Mouse (Mus musculus) embryonic fibroblast, embryonic 13.5 days (primary cell): ENCODE results near the gene Lekr1. TPM values are rescaled to one million over a fixed set of nuclear protein-coding genes. Genes with fewer than 3 reads are reported as not detected.

Experiments
- H3K27ac ChIP-seq: 2 replicates; pipeline ENCODE4 v1.5.1; 2012; ENCODE audit warnings: low read length, control low read depth, inconsistent platforms; ENCODE audit not compliant: insufficient read depth
- H3K4me1 ChIP-seq: 2 replicates; pipeline ENCODE4 v1.6.1; 2011; ENCODE audit warnings: low read length; ENCODE audit not compliant: control insufficient read depth, insufficient read depth
- H3K4me3 ChIP-seq: 2 replicates; pipeline ENCODE4 v1.5.1; 2011; ENCODE audit warnings: mild to moderate bottlenecking, control low read depth, low read length; ENCODE audit not compliant: insufficient read depth
- CTCF ChIP-seq: IDR thresholded peaks from 2 replicates; pipeline ENCODE4 v1.5.1; 2011; ENCODE audit warnings: mild to moderate bottlenecking, control low read depth, low read length, moderate library complexity, borderline replicate concordance; ENCODE audit not compliant: insufficient read depth
- POLR2A ChIP-seq: IDR thresholded peaks from 2 replicates; pipeline ENCODE4 v1.6.1; 2011; ENCODE audit warnings: low read depth, mild to moderate bottlenecking, control low read depth, low read length, moderate library complexity
- polyA plus RNA-seq: library from polyadenylated mRNA; stranded (reverse); fragments of >200 nt; gene quantifications from 2 replicates; pipeline ENCODE4 v1.2.4, GENCODE M21; 2011; ENCODE audit warnings: low read depth; ENCODE audit not compliant: missing spikeins, insufficient read length

Lekr1 gene
- polyA plus RNA-seq, 1 experiment: 5.2 TPM

- H3K4me1 ChIP-seq: peaks cover 20% of the 10 kb centered on the region
- TF ChIP-seq CTCF (no peak), POLR2A (no peak)
- no peak overlapping the region for H3K27ac ChIP-seq
- no peak overlapping the region for H3K4me3 ChIP-seq
These were observed 177.1 kb downstream of the Lekr1 start for GRCm38 (mm10) chr3:65843185-65843552.

- peak; percentile 24; the same call in 1 of the 2 replicates for TF ChIP-seq POLR2A
- TF ChIP-seq CTCF: no peak
- H3K4me3 ChIP-seq: no peak overlapping the region
- H3K27ac ChIP-seq: peak overlapping the region; percentile 71
These were observed 178.3 kb downstream of the Lekr1 start for GRCm38 (mm10) chr3:65844302-65844701.

GRCm38 (mm10) chr3:65844851-65845552 is 179.0 kb downstream of the Lekr1 start:
- peaks cover 20% of the 10 kb centered on the region for H3K4me1 ChIP-seq
- H3K27ac ChIP-seq: peak overlapping the region; percentile 67
- TF ChIP-seq POLR2A (no peak), CTCF (no peak)
- H3K4me3 ChIP-seq: no peak overlapping the region

More at GRCm38 (mm10) chr3:65844302-65844701, 178.3 kb downstream of the Lekr1 start:
- peaks cover 20% of the 10 kb centered on the region for H3K4me1 ChIP-seq

- H3K27ac ChIP-seq: no peak overlapping the region
- no peak overlapping the region for H3K4me3 ChIP-seq
- H3K4me1 ChIP-seq: peaks cover 20% of the 10 kb centered on the region
- no peak for TF ChIP-seq POLR2A
- TF ChIP-seq CTCF: no peak
These were observed 181.2 kb downstream of the Lekr1 start for GRCm38 (mm10) chr3:65847158-65847787.

- Histone ChIP-seq H3K27ac (no peak overlapping the region), H3K4me1 (no peaks in the 10 kb centered on the region), H3K4me3 (no peak overlapping the region)
- no peak for TF ChIP-seq CTCF
These were observed 187.7 kb downstream of the Lekr1 start for GRCm38 (mm10) chr3:65853746-65854145.

- TF ChIP-seq POLR2A (no peak), CTCF (no peak)
- Histone ChIP-seq H3K4me3 (no peak overlapping the region), H3K4me1 (no peaks in the 10 kb centered on the region), H3K27ac (no peak overlapping the region)
These were observed 189.5 kb downstream of the Lekr1 start for GRCm38 (mm10) chr3:65855521-65855920.

GRCm38 (mm10) chr3:65858118-65858517 is 192.1 kb downstream of the Lekr1 start:
- TF ChIP-seq CTCF (no peak), POLR2A (no peak)
- H3K4me3 ChIP-seq: no peak overlapping the region
- H3K4me1 ChIP-seq: peaks cover 3% of the 10 kb centered on the region; the same call in 1 of the 2 replicates
- H3K27ac ChIP-seq: no peak overlapping the region

GRCm38 (mm10) chr3:65858741-65859348 is 192.8 kb downstream of the Lekr1 start:
- no peak for TF ChIP-seq POLR2A
- TF ChIP-seq CTCF: no peak
- Histone ChIP-seq H3K4me1 (peaks cover 3% of the 10 kb centered on the region; the same call in 1 of the 2 replicates), H3K4me3 (no peak overlapping the region), H3K27ac (no peak overlapping the region)

GRCm38 (mm10) chr3:65859750-65860149 is 193.7 kb downstream of the Lekr1 start:
- no peak overlapping the region for H3K4me3 ChIP-seq
- TF ChIP-seq POLR2A: no peak
- no peak for TF ChIP-seq CTCF
- H3K4me1 ChIP-seq: peaks cover 3% of the 10 kb centered on the region; the same call in 1 of the 2 replicates
- no peak overlapping the region for H3K27ac ChIP-seq

- Histone ChIP-seq H3K4me1 (peaks cover 3% of the 10 kb centered on the region; the same call in 1 of the 2 replicates), H3K4me3 (no peak overlapping the region), H3K27ac (no peak overlapping the region)
- TF ChIP-seq CTCF: no peak
- no peak for TF ChIP-seq POLR2A
These were observed 194.9 kb downstream of the Lekr1 start for GRCm38 (mm10) chr3:65860903-65861302.
